Mouse (Mus musculus) G1E-ER4 (cell line): ENCODE measurements around the gene Ttc28. TPM values are rescaled to one million over a fixed set of nuclear protein-coding genes. Genes with fewer than 3 reads are reported as not detected.

Experiments
- GATA1 ChIP-seq: IDR thresholded peaks from one replicate; pipeline ENCODE4 v1.8.0; 2012; ENCODE audit warnings: low read length, inconsistent platforms
- polyA plus RNA-seq: library from polyadenylated mRNA; stranded (reverse); fragments of >175 nt; gene quantifications from 2 replicates; pipeline ENCODE4 v1.2.3, GENCODE M21; 2012

The Ttc28 gene
- polyA plus RNA-seq, 1 experiment: 0.62 TPM

DNA sequence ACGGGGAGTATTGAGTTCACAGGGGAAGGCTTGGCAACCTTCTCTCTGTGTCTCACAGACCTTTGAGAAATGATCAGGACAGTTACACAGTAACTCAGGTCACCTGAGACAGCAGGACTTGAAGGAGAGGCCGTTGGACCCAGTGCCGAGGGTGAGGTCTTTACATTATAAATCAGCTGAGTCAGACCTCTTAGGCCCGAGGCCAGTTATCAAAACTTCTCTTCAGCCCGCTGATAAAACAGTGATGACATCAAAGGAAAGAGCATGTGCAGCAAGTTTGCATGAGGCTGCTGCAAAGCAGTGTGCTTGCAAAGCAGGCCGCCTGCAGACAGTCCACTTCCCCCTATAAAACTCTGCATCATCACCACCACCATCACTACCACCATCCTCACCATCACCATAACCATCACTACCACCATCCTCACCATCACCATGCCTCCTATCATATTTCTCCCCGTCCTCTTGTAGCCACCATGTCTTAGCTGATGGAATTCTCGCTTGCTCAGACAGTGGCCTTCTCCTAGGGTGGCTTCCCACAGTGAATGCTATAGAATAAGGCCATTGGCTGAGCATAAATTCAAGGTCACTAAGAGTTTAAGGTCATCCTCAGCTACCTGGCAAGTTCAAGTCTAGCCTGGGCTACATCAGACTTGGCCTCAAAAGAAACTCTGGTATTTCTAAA, 234.2 kb downstream of the Ttc28 start:
- no peak for TF ChIP-seq GATA1

DNA sequence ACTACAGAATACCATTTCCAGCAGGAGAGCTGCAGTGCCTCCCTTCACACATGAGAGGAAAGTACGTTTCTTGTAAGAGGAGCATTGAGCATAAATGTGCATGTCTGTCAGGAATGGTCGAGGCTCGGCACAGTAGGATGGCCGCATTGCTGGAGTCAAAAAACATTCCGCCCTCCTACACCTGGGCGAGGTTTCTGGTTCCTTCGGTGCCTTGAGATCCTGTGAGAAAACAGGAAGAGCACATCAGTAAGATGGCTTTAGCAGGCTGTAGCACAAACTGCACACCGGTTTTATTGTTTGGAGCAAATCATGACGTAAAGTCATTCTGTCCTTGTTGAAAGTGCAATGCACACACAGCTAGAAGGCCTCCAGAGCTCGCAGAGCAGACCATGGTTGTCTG, 235.0 kb downstream of the Ttc28 start:
- TF ChIP-seq GATA1: no peak

DNA sequence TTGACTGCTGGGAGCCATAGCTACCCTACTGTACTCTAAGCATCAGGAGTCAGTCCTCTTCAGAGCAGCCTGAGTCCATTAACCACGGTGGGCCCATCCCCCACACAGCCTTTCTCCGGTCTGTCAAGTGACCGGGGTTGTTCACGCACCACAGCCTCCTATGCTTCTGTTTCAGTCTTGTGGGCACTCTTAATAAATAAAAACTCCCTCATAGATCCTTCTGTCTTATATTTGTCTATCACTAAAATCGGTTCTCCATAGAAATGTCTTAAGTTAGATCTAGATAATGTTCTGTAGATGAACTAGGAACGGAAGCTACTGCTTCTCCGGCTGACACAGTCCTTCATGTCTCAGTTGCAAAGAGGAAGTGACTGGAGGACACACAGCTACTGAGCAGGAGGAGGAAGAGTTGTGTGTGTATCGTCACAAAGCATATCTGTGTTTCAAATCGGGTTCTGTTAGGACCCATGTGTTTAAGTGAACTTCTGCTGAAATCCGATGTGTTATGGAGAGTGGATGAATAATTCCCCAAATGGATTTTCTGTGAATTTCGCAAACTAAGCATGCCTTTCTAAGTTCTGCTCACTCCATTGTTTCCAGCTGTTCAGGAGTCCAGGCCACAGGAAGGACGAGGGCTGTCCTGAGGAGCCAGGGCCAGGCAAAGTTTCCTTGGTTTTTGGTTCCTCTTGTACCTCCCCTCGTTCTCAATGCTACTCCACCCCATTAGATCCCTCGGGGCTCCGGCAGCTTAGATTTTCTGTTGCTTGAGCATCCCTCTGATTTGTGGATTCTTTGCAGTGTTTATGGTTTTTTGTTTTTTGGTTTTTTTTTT, 236.1 kb downstream of the Ttc28 start:
- TF ChIP-seq GATA1: no peak

DNA sequence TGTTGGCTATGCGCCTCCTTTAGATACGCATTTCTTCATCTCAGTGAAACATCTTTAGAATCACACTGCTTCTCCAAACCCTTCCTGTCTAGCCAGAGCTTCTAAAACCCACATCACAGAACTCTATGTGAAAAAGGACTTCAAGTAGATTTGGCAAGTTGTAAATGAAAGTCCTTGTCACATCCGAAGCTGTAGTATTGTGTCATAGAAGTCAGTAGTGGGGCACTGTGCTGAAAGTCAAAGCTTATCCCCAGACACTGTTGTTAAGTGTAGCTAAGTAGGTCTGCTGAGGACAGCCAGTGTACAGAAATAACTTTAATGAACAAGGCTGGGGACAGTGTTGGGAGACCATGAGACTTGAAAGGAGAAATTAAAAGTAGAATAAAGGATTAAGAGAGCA, 240.2 kb downstream of the Ttc28 start:
- no peak for TF ChIP-seq GATA1

DNA sequence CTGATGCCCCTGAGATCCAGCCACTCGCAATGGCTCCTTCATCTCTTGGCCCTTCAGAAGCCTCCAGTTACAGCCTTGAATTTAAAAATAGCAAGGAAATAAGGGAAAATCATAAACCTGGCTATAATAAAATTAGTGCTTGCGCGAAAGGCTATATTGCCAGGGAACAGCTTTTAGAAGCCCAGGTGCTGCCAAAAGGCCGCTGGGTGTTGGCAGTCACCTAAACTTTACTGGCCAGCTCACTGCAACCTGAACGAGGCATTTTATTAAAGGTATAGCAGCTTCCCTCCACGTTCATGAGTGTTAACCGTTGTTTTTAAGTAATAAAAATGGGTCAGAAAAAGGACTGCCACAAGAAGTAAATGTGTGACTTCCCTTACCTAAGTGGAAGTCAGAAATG, 240.7 kb downstream of the Ttc28 start:
- TF ChIP-seq GATA1: no peak

DNA sequence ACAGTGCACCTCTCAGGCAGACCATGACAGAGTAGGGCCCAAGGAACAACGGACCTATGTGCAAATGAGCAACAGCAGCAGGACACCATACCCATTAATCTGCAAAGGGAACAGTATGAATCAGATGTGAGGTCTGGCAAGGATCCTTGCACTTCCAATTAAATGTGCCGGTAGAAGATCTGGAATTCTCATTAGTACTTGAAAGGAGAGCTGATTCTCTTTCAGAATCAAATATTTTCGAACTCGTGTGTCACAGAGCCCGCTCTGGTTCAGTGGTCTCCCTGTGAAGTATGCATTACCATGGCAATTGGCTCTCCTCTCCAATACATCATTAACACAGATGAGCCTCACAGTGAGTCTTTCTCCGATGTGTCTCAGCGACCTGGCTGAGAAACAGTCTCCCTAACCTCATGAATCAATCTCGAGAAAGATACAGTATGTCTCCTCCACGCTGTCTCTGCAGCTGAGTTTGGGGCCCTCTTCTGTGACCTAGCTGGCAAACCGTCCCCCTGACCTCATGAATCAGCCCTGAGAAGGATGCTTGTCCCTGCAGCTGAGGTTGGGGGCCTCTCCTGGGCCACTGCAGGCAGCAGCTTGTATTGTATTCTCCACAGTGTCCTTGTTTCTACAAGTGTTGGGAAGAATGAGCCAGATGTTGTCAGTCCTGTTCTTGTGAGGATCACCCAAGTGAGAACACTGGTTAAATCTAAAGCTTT, 241.3 kb downstream of the Ttc28 start:
- no peak for TF ChIP-seq GATA1

DNA sequence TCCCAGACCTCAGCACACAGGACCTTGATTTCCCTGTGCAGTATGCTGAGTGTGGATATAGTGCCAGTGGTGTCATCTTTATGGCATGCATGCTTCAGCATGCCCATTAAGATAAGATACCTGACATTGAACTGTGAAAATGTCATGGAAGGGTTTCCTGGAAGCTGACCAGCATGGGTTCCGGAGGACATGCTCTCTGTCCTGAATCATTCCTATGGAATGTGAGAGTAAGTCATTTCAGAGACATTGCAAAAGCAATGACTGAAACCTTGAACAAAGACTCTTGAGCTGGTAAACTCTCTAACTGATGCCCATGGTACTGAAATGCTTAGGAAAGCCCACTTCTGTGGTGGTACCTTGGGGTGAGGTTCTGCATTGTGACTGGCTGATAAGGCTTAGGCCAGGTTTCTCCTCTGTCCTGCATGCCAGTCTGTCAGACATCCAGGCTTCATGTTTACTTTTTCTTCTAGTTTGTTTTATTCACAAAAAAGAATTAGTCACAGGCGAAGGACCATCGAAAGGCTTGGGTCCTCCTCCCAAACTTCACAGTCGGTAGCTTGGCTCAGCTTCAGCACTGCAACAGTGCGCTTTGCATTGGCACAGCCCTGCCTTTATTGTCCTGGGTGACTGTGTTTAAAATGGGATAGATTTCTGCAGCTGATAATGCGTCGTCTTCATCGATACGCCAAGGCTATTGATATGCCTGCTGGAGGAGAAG, 242.9 kb downstream of the Ttc28 start:
- no peak for TF ChIP-seq GATA1

DNA sequence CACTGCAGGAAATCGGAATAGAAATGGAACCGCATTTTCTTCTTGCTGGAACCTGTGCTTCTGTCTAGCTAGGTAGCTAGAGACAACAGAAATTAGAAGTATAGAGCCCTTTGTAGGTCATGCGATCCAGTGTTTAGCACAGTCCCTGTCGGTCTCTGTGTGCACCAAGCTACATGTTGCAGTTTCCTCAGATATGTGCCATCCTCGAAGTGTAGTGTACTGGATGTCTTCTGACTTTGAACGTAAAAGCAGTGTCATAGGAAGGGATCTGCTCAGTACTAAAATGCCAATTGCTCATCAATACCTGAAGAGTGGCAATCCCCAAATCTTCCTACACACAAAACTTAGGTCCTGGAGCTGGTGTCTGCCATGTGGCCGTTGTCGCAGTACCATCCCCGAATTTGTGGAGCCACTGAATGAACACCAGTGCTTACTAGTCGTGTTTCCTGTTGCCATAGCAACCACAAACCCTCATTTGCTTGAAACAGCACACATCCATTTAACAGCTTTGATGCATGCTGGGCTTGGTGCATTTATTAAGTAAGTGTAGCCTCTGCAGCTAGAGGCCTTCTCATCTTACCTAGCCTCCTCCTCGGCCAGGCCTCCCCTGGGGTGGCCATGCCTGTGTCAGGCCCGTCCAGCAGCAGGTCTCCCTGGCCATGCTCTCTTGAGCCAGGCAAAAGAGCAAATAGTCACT, 243.6 kb downstream of the Ttc28 start:
- TF ChIP-seq GATA1: no peak

DNA sequence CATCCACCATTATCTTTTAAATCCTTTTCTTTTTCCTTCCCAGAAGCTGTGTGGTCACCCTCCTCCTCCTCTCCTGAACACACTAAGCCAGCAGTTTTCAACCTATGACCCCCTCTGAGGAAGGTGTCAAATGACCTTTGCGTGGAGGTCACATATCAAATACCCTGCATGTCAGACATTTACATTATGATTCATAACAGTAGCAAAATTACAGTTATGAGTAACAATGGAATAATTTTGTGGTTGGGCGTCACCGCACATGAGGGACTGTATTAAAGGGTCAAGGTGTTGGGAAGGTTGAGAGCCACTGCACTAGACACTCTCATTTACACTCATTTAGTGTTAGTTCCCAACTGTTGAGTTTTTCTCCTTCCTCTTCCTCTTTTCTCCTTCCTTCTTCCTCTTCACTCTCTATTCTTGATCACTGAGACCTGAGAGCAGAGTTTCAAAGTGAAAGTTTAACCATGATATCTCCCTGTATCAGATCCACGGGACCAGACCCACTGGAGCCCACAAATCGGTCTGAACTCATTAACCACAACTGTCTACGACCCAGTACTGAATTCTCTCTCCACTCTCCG, 245.1 kb downstream of the Ttc28 start:
- TF ChIP-seq GATA1: no peak

DNA sequence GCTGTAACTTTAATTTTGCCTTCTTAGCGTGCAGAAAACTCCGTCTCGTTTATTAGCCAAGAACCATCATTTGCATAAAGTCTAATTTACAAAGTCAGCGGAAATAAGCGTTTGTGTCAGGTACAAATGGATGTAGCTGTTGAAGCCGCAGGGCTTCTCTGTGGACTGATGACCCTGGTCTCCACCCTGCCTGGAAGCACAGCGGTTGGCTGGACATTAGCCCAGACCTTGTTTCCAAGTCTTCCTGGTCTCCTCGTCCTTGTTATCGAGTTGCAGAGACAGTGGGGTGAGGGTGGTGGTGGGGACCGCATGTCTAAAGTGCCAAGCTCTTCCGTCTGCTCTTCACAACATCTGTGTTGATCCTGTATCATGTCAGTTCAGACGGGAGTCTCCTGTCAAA, 246.1 kb downstream of the Ttc28 start:
- no peak for TF ChIP-seq GATA1

DNA sequence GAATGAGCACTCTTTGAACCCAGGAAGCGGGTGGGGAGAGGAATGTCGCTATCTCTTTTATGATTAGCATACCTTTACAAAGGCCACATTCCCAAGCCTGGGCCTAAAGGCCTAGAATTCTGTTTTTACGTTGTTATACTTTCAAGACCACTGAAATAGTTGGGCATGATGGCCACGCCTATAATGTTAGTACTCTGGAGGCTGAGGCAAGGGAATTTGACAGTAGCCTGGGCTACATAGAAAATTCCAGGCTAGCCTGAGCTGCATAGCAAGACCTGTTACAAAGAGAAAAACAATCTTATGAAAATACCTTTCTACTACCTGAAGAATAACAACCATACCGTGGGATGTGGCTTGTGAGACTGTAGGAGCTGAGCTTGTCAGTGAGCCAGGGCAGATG, 248.2 kb downstream of the Ttc28 start:
- no peak for TF ChIP-seq GATA1

DNA sequence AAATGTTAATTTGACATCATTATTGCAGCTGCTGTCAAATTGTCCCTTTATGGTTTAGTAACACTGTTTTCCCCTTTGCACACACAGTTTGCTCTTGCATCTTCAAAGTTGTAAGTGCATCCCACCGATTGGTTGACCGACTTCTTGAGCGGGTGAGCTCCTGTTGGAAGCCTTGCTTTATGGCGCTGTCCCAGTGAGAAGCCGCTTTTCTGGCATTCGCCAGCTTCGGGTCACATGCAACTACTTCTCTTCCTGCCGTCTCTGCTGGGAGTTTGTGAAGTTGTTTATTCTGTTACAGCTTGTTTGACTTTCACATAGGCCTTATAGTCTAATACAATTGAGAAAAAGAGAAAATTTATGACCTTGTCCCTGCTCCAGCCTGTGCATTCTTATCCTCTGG, 250.5 kb downstream of the Ttc28 start:
- no peak for TF ChIP-seq GATA1

DNA sequence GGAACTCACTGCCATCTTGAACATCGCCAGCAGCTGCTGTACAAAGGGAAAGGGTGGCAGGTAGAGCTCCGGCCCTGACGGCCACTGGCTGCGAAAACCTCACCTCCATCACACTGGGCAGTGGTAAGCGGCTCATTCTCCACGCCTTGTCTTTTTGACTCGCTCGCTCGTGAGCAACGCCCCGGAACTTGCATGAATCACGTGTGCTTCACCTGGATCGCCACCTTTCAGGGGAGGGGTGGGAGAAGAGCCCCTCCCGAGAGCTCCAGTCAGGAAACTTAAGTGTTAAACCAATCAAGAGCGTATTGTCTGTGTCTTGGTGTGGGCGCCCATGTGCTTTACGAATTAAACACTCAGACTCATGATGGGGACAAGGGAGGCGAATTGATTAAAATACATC, 252.0 kb downstream of the Ttc28 start:
- TF ChIP-seq GATA1: no peak

DNA sequence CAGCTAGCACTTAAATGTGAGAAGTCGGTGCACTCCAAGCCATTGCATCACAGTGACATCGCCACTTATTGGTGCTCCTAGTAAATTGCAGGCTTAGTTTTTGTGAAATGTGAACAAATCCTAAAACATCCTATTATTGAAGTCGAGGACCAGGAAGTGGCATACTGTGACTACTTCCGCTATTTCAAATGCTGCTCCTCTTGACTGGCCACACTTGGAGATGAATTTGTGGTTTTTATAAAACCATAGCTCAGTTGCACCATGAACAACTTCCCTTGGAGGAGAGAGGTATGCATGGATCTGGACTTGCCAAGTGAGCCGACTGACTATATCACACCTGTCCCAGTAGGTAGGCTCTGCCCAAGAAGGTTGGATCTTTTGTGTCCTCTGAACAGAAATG, 253.5 kb downstream of the Ttc28 start:
- no peak for TF ChIP-seq GATA1

DNA sequence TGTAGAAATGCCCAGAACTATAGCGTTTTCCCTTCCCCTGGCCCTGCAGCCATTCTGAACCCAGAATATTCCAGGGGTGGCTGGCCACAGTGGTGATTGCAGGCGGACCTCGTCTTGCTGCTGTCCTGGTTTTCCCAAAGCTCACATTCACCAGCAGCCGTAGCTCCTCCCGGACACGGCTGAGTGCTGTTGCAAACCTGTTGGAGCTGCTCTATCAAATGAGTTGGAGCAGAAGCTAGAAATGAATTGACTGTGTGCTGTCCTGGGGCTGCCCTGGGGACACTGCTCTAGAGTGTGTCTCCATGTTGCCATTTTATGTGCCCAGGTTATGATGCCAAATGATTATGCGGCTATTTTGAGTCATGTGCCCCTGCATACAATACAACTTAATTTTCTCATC, 254.2 kb downstream of the Ttc28 start:
- no peak for TF ChIP-seq GATA1
